Mouse (Mus musculus) neural tube, embryonic 15.5 days (tissue): ENCODE measurements around the gene Hapln2. TPM values are rescaled to one million over a fixed set of nuclear protein-coding genes. Genes with fewer than 3 reads are reported as not detected.

Experiments used
- ATAC-seq: fragments of 200-750 bp; cut with Nextera tagmentation; 2 replicates; pipeline ENCODE4 v1.8.0; 2017; ENCODE audit warnings: mild to moderate bottlenecking, moderate TSS enrichment, moderate library complexity; ENCODE audit not compliant: low FRiP score
- H3K27ac ChIP-seq: fragments of 300-500 bp; sonication (generic); replicated peaks from 2 replicates; pipeline ENCODE4 v1.5.1; 2015; ENCODE audit warnings: mild to moderate bottlenecking, inconsistent platforms
- H3K27me3 ChIP-seq: fragments of 300-500 bp; sonication (generic); replicated peaks from 2 replicates; pipeline ENCODE4 v1.6.1; 2015; ENCODE audit warnings: inconsistent platforms
- H3K36me3 ChIP-seq: fragments of 300-500 bp; sonication (generic); 2 replicates; pipeline ENCODE4 v1.6.1; 2015; ENCODE audit warnings: inconsistent platforms
- H3K4me1 ChIP-seq: fragments of 300-500 bp; sonication (generic); 2 replicates; pipeline ENCODE4 v1.6.1; 2015; ENCODE audit warnings: inconsistent platforms
- H3K4me2 ChIP-seq: fragments of 300-500 bp; sonication (generic); 2 replicates; pipeline ENCODE4 v1.6.1; 2015; ENCODE audit warnings: inconsistent platforms, mild to moderate bottlenecking, moderate library complexity
- H3K4me3 ChIP-seq: fragments of 300-500 bp; sonication (generic); replicated peaks from 2 replicates; pipeline ENCODE4 v1.5.1; 2015; ENCODE audit warnings: mild to moderate bottlenecking, inconsistent platforms
- H3K9ac ChIP-seq: fragments of 300-500 bp; sonication (generic); replicated peaks from 2 replicates; pipeline ENCODE4 v1.6.1; 2015; ENCODE audit warnings: mild to moderate bottlenecking, inconsistent platforms
- H3K9me3 ChIP-seq: fragments of 300-500 bp; sonication (generic); replicated peaks from 2 replicates; pipeline ENCODE4 v1.6.1; 2016; ENCODE audit warnings: inconsistent platforms
- WGBS: fragments of 180-500 bp; shearing (Covaris S2); methylation state at CpG from one replicate; pipeline ENCODE4 v1.1.7; 2015; ENCODE audit warnings: mixed read lengths; 5-methylcytosine and 5-hydroxymethylcytosine counted together
- polyA plus RNA-seq: library from polyadenylated mRNA; unstranded; fragments of >200 nt; fragmentation: Nextera tagmentation; extraction: Ambion mirVana; gene quantifications from 2 replicates; pipeline ENCODE4 v1.2.1, GENCODE M21; 2015

Gene Hapln2
- polyA plus RNA-seq, 1 experiment from 2014 or later: 0.90 TPM

GRCm38 (mm10) chr3:88035561-88036293, 8.3 kb upstream of the Hapln2 start:
- 76% methylated on average over 1 of the region's 1 CpGs for WGBS
- ATAC-seq: no peak

GRCm38 (mm10) chr3:88033506-88033905, 6.1 kb upstream of the Hapln2 start:
- Histone ChIP-seq H3K4me3 (no peak overlapping the region), H3K9me3 (no peaks in the 10 kb centered on the region), H3K4me1 (no peaks in the 10 kb centered on the region), H3K36me3 (no peaks in the 10 kb centered on the region), H3K27ac (no peak overlapping the region), H3K9ac (no peak overlapping the region), H3K27me3 (peaks cover 47% of the 10 kb centered on the region), H3K4me2 (no peak overlapping the region)
- 75% methylated on average over 5 of the region's 5 CpGs for WGBS
- ATAC-seq: no peak

More at GRCm38 (mm10) chr3:88035561-88036293, 8.3 kb upstream of the Hapln2 start:
- Histone ChIP-seq H3K36me3 (no peaks in the 10 kb centered on the region), H3K4me3 (no peak overlapping the region), H3K27ac (no peak overlapping the region), H3K4me2 (no peak overlapping the region), H3K4me1 (no peaks in the 10 kb centered on the region), H3K27me3 (peaks cover 50% of the 10 kb centered on the region), H3K9ac (no peak overlapping the region), H3K9me3 (no peaks in the 10 kb centered on the region)

GRCm38 (mm10) chr3:88030608-88031395, 3.4 kb upstream of the Hapln2 start:
- Histone ChIP-seq H3K9me3 (no peaks in the 10 kb centered on the region), H3K9ac (no peak overlapping the region), H3K36me3 (no peaks in the 10 kb centered on the region), H3K27me3 (peaks cover 57% of the 10 kb centered on the region), H3K4me1 (no peaks in the 10 kb centered on the region), H3K4me3 (no peak overlapping the region), H3K4me2 (no peak overlapping the region), H3K27ac (no peak overlapping the region)
- no peak for ATAC-seq
- 20% methylated on average over 19 of the region's 19 CpGs for WGBS

GRCm38 (mm10) chr3:88026823-88027222, 560 bp downstream of the Hapln2 start:
- Histone ChIP-seq H3K4me3 (no peak overlapping the region), H3K4me1 (peaks cover 23% of the 10 kb centered on the region), H3K27me3 (peaks cover 79% of the 10 kb centered on the region), H3K36me3 (no peaks in the 10 kb centered on the region), H3K27ac (no peak overlapping the region), H3K9ac (no peak overlapping the region), H3K4me2 (no peak overlapping the region), H3K9me3 (no peaks in the 10 kb centered on the region)
- WGBS: 66% methylated on average over 7 of the region's 7 CpGs
- no peak for ATAC-seq

DNA sequence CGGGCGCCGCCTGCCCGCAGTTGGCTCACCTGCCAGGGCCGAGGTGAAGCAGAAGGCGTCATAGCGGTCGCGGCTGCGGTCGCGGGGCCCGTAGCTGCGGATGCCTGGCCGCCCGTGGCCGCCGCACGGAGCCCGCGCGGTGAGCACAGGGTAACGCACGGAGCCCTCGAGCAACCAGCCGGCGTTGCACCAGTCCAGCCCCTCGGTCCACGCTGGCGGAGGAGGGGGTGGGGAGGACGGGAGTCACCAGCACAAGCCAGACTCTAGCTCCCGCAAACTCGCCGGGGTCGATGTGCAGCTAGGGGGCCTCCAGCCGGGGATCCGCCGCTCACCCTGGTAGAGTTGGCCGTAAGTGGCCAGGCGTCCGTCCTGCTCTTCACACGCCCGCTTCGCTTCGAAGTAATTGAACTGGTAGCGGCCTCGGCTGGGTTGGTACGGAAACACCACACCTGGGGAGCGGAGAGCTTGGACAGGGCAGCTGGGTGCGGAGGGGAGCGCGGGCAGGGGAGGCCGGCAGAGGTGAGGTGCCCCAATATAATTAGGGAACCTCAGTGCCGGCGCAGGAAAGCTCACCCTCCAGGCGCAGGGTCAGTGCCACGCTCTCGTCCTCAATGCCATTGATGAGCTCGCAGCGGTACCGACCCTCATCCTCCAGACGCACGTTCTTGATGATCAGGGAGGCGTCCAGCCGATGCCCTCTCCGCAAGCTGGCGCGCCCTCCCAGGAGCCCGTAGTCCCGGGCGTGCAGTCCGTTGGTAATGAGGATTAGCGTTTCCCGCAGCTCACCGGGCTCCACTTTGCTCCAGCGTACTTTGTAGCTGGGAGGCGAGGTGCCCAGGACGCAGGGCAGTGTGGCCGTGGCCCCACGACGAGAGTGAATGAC, 4.0 kb downstream of the Hapln2 start:
- H3K27ac ChIP-seq: no peak overlapping the region
- peaks cover 80% of the 10 kb centered on the region for H3K27me3 ChIP-seq
- H3K4me1 ChIP-seq: peaks cover 23% of the 10 kb centered on the region
- under 1% methylated on average over 80 of the region's 81 CpGs for WGBS
- peak overlapping the region; percentile 98 for H3K4me2 ChIP-seq
- peak overlapping the region; percentile 62 for H3K9ac ChIP-seq
- H3K36me3 ChIP-seq: no peaks in the 10 kb centered on the region
- H3K9me3 ChIP-seq: no peaks in the 10 kb centered on the region
- H3K4me3 ChIP-seq: peak overlapping the region; percentile 57
- ATAC-seq: peak; percentile 84

GRCm38 (mm10) chr3:88022322-88023191, 4.8 kb downstream of the Hapln2 start:
- Histone ChIP-seq H3K4me3 (peak overlapping the region; percentile 57), H3K27ac (no peak overlapping the region), H3K36me3 (no peaks in the 10 kb centered on the region), H3K4me2 (peak overlapping the region; percentile 98), H3K9me3 (no peaks in the 10 kb centered on the region), H3K9ac (peak overlapping the region; percentile 62), H3K4me1 (peaks cover 23% of the 10 kb centered on the region), H3K27me3 (peaks cover 77% of the 10 kb centered on the region)
- ATAC-seq: peak; percentile 94
- WGBS: under 1% methylated on average over 66 of the region's 66 CpGs

GRCm38 (mm10) chr3:88010634-88011265, 16.6 kb downstream of the Hapln2 start:
- no peaks in the 10 kb centered on the region; the same call in 1 of the 2 replicates for H3K9me3 ChIP-seq
- no peak overlapping the region for H3K9ac ChIP-seq
- no peak for ATAC-seq
- WGBS: 8% methylated on average over 6 of the region's 6 CpGs
- no peaks in the 10 kb centered on the region for H3K4me1 ChIP-seq
- H3K27ac ChIP-seq: no peak overlapping the region
- no peak overlapping the region for H3K4me2 ChIP-seq
- H3K27me3 ChIP-seq: peaks cover 7% of the 10 kb centered on the region
- no peaks in the 10 kb centered on the region for H3K36me3 ChIP-seq
- H3K4me3 ChIP-seq: no peak overlapping the region

DNA sequence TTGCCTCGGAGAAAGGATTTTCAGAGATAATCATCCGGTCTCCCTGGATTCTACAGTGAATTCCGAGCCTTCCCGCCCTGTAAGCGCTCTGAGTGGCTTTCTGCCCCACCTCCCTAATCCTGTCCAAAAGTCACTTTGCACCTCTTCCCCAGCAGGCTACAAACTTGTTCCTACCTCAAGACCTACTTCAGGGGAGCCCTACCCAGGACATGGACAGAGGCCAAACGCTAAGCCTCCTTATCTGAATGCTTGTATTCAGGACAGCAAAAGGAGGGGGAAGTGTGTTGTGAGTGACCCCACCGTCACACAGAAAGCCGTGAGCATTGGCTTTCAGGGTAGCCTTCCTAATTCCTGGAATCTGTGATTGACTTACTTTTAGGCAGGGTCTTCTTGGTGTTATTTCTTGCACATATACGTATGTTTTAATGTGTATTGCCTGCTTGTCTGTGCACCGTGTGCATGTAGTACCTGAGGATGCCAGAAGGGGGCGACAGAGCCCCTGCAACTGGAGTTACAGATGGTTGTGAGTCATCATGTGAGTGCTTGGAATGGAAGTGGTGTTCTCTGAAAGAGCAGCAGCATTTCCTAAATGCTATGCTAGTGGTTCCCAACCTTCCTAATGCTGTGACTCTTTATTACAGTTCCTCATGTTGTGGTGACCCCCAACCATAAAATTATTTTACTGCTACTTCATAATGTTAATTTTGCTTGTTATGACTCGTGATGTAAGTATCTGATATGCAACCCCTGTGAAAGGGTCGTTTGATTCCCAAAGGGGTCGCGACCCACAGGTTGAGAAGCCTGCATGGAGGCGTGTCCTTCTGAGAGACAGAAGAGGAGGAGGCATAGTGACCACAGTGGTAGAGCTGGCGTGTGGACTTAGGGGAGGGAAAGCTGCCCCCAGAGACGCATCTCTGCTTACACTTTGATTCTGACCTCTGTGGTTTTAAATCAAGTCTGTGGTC, 21.3 kb downstream of the Hapln2 start:
- H3K27ac ChIP-seq: no peak overlapping the region
- no peak for ATAC-seq
- WGBS: 82% methylated on average over 18 of the region's 18 CpGs
- peaks cover 33% of the 10 kb centered on the region for H3K27me3 ChIP-seq
- H3K4me1 ChIP-seq: peaks cover 17% of the 10 kb centered on the region
- H3K4me2 ChIP-seq: no peak overlapping the region
- no peak overlapping the region for H3K9ac ChIP-seq
- H3K36me3 ChIP-seq: no peaks in the 10 kb centered on the region
- no peak overlapping the region for H3K4me3 ChIP-seq
- no peaks in the 10 kb centered on the region; the same call in 1 of the 2 replicates for H3K9me3 ChIP-seq

GRCm38 (mm10) chr3:88002291-88002976, 24.9 kb downstream of the Hapln2 start:
- Histone ChIP-seq H3K9ac (no peak overlapping the region), H3K4me1 (peaks cover 42% of the 10 kb centered on the region)

More at GRCm38 (mm10) chr3:88002291-88002976, 24.9 kb downstream of the Hapln2 start:
- Histone ChIP-seq H3K9me3 (no peaks in the 10 kb centered on the region; the same call in 1 of the 2 replicates), H3K4me3 (no peak overlapping the region), H3K36me3 (no peaks in the 10 kb centered on the region), H3K4me2 (peak overlapping the region; percentile 33), H3K27me3 (peaks cover 70% of the 10 kb centered on the region), H3K27ac (peak overlapping the region; percentile 62)
- 4% methylated on average over 17 of the region's 17 CpGs for WGBS
- ATAC-seq: peak; percentile 38
